Mouse (Mus musculus): ENCODE results near the gene Hspb1. TPM values are rescaled to one million over a fixed set of nuclear protein-coding genes. Genes with fewer than 3 reads are reported as not detected.

Hspb1 gene
- polyA plus RNA-seq, 1 experiment from 2014 or later: 113 TPM

- ATAC-seq (replicated peaks; ENCODE audit: low FRiP score, low read depth) (no peak), DNase-seq (ENCODE audit: low spot score) (no peak)
- no peak overlapping the region for H3K4me2 ChIP-seq (ENCODE audit: low read length)
- H3K27me3 ChIP-seq (ENCODE audit: insufficient read depth, low read length): no peaks in the 10 kb centered on the region
- peak; percentile 21; the same call in 1 of the 2 replicates for TF ChIP-seq CTCF (IDR thresholded peaks at IDR 0.05; ENCODE audit: low read depth)
- peaks cover 19% of the 10 kb centered on the region for H3K36me3 ChIP-seq (ENCODE audit: insufficient read depth, low read length)
- no peaks in the 10 kb centered on the region for H3K9me3 ChIP-seq (replicated peaks; ENCODE audit: low read length)
- no peak overlapping the region for H3K27ac ChIP-seq
- WGBS: 94% methylated on average over 5 of the region's 5 CpGs
- no peaks in the 10 kb centered on the region; the same call in 1 of the 2 replicates for H3K4me1 ChIP-seq (replicated peaks; ENCODE audit: insufficient read depth, low read length)
- no peak overlapping the region for H3K4me3 ChIP-seq (replicated peaks; ENCODE audit: low read depth, low read length)
- no peak overlapping the region for H3K9ac ChIP-seq (ENCODE audit: low read depth, low read length)
Measured at GRCm38 (mm10) chr5:135918593-135918992, 30.9 kb downstream of the Hspb1 start.

- Histone ChIP-seq H3K4me1 (replicated peaks; ENCODE audit: insufficient read depth, low read length) (no peaks in the 10 kb centered on the region), H3K4me3 (replicated peaks; ENCODE audit: low read depth, low read length) (no peak overlapping the region), H3K9me3 (replicated peaks; ENCODE audit: low read length) (no peaks in the 10 kb centered on the region), H3K9ac (ENCODE audit: low read depth, low read length) (no peak overlapping the region), H3K36me3 (ENCODE audit: insufficient read depth, low read length) (peaks cover 22% of the 10 kb centered on the region), H3K27me3 (ENCODE audit: insufficient read depth, low read length) (no peaks in the 10 kb centered on the region), H3K4me2 (ENCODE audit: low read length) (no peak overlapping the region), H3K27ac (peak overlapping the region; percentile 28; the same call in 1 of the 2 replicates)
- DNase-seq (ENCODE audit: low spot score) (no peak), ATAC-seq (replicated peaks; ENCODE audit: low FRiP score, low read depth) (no peak)
- WGBS: 63% methylated on average over 3 of the region's 3 CpGs
- no peak for TF ChIP-seq CTCF (IDR thresholded peaks at IDR 0.05; ENCODE audit: low read depth)
Measured at GRCm38 (mm10) chr5:135919902-135920301, 32.2 kb downstream of the Hspb1 start.

GRCm38 (mm10) chr5:135923901-135924300 is 36.2 kb downstream of the Hspb1 start:
- Histone ChIP-seq H3K4me1 (replicated peaks; ENCODE audit: insufficient read depth, low read length) (no peaks in the 10 kb centered on the region), H3K27me3 (ENCODE audit: insufficient read depth, low read length) (no peaks in the 10 kb centered on the region), H3K4me2 (ENCODE audit: low read length) (no peak overlapping the region), H3K36me3 (ENCODE audit: insufficient read depth, low read length) (peaks cover 26% of the 10 kb centered on the region), H3K9me3 (replicated peaks; ENCODE audit: low read length) (no peaks in the 10 kb centered on the region), H3K9ac (ENCODE audit: low read depth, low read length) (no peak overlapping the region), H3K27ac (no peak overlapping the region), H3K4me3 (replicated peaks; ENCODE audit: low read depth, low read length) (no peak overlapping the region)
- ATAC-seq (replicated peaks; ENCODE audit: low FRiP score, low read depth): no peak
- DNase-seq (ENCODE audit: low spot score): no peak
- no peak for TF ChIP-seq CTCF (IDR thresholded peaks at IDR 0.05; ENCODE audit: low read depth)
- WGBS: 93% methylated on average over 7 of the region's 7 CpGs

- H3K9me3 ChIP-seq (replicated peaks; ENCODE audit: low read length): no peaks in the 10 kb centered on the region
- no peak for TF ChIP-seq CTCF (IDR thresholded peaks at IDR 0.05; ENCODE audit: low read depth)
- WGBS: 83% methylated on average over 6 of the region's 6 CpGs
- H3K4me2 ChIP-seq (ENCODE audit: low read length): no peak overlapping the region
- no peak for DNase-seq (ENCODE audit: low spot score)
- H3K4me1 ChIP-seq (replicated peaks; ENCODE audit: insufficient read depth, low read length): 0 out of 2 replicates have a peak, but pooled peaks cover 3% of the 10 kb centered on the region
- no peak overlapping the region for H3K4me3 ChIP-seq (replicated peaks; ENCODE audit: low read depth, low read length)
- ATAC-seq (replicated peaks; ENCODE audit: low FRiP score, low read depth): no peak
- H3K27ac ChIP-seq: no peak overlapping the region
- no peaks in the 10 kb centered on the region for H3K27me3 ChIP-seq (ENCODE audit: insufficient read depth, low read length)
- H3K9ac ChIP-seq (ENCODE audit: low read depth, low read length): no peak overlapping the region
- H3K36me3 ChIP-seq (ENCODE audit: insufficient read depth, low read length): peaks cover 21% of the 10 kb centered on the region
Measured at GRCm38 (mm10) chr5:135929685-135930424, 42.1 kb downstream of the Hspb1 start.

- TF ChIP-seq CTCF (IDR thresholded peaks at IDR 0.05; ENCODE audit: low read depth): no peak
- no peak for ATAC-seq (replicated peaks; ENCODE audit: low FRiP score, low read depth)
- Histone ChIP-seq H3K9ac (ENCODE audit: low read depth, low read length) (no peak overlapping the region), H3K27ac (no peak overlapping the region), H3K4me1 (replicated peaks; ENCODE audit: insufficient read depth, low read length) (0 out of 2 replicates have a peak, but pooled peaks cover 3% of the 10 kb centered on the region), H3K4me2 (ENCODE audit: low read length) (no peak overlapping the region), H3K4me3 (replicated peaks; ENCODE audit: low read depth, low read length) (no peak overlapping the region), H3K36me3 (ENCODE audit: insufficient read depth, low read length) (peaks cover 21% of the 10 kb centered on the region), H3K9me3 (replicated peaks; ENCODE audit: low read length) (no peaks in the 10 kb centered on the region), H3K27me3 (ENCODE audit: insufficient read depth, low read length) (no peaks in the 10 kb centered on the region)
- no peak for DNase-seq (ENCODE audit: low spot score)
- WGBS: 89% methylated on average over 9 of the region's 9 CpGs
Measured at GRCm38 (mm10) chr5:135931526-135931925, 43.8 kb downstream of the Hspb1 start.

- no peak for TF ChIP-seq CTCF (IDR thresholded peaks at IDR 0.05; ENCODE audit: low read depth)
- 77% methylated on average over 2 of the region's 2 CpGs for WGBS
- no peak overlapping the region for H3K4me2 ChIP-seq (ENCODE audit: low read length)
- H3K4me1 ChIP-seq (replicated peaks; ENCODE audit: insufficient read depth, low read length): 0 out of 2 replicates have a peak, but pooled peaks cover 3% of the 10 kb centered on the region
- H3K9ac ChIP-seq (ENCODE audit: low read depth, low read length): no peak overlapping the region
- no peaks in the 10 kb centered on the region for H3K27me3 ChIP-seq (ENCODE audit: insufficient read depth, low read length)
- no peak overlapping the region for H3K4me3 ChIP-seq (replicated peaks; ENCODE audit: low read depth, low read length)
- ATAC-seq (replicated peaks; ENCODE audit: low FRiP score, low read depth) (no peak), DNase-seq (ENCODE audit: low spot score) (no peak)
- H3K27ac ChIP-seq: no peak overlapping the region
- H3K9me3 ChIP-seq (replicated peaks; ENCODE audit: low read length): no peaks in the 10 kb centered on the region
- peaks cover 17% of the 10 kb centered on the region for H3K36me3 ChIP-seq (ENCODE audit: insufficient read depth, low read length)
Measured at GRCm38 (mm10) chr5:135932359-135932758, 44.6 kb downstream of the Hspb1 start.

All from kidney, postnatal 0 days (tissue).